Mouse (Mus musculus) hindbrain, embryonic 11.5 days (tissue): ENCODE measurements around the gene Ifitm6. TPM values are rescaled to one million over a fixed set of nuclear protein-coding genes. Genes with fewer than 3 reads are reported as not detected.

ENCODE experiments used
- ATAC-seq: fragments of 200-750 bp; cut with Nextera tagmentation; 2 replicates; pipeline ENCODE4 v1.8.0; 2017; ENCODE audit warnings: mild to moderate bottlenecking, moderate TSS enrichment, moderate library complexity; ENCODE audit not compliant: low FRiP score
- DNase-seq: peaks from one replicate; pipeline ENCODE4 v3.0.0-alpha.2; 2015; ENCODE audit warnings: low spot score
- H3K27ac ChIP-seq: fragments of 300-500 bp; sonication (generic); 2 replicates; pipeline ENCODE4 v1.5.1; 2014; ENCODE audit warnings: mild to moderate bottlenecking, low read depth, low read length
- H3K27me3 ChIP-seq: fragments of 300-500 bp; sonication (generic); 2 replicates; pipeline ENCODE4 v1.6.1; 2014; ENCODE audit warnings: mild to moderate bottlenecking, low read length, moderate library complexity, mixed read lengths; ENCODE audit not compliant: control insufficient read depth, insufficient read depth
- H3K36me3 ChIP-seq: fragments of 300-500 bp; sonication (generic); 2 replicates; pipeline ENCODE4 v1.6.1; 2014; ENCODE audit warnings: mild to moderate bottlenecking, low read length, moderate library complexity, mixed read lengths; ENCODE audit not compliant: control insufficient read depth, insufficient read depth
- H3K4me1 ChIP-seq: fragments of 300-500 bp; sonication (generic); replicated peaks from 2 replicates; pipeline ENCODE4 v1.6.1; 2014; ENCODE audit warnings: low read length, mixed read lengths; ENCODE audit not compliant: control insufficient read depth, insufficient read depth
- H3K4me2 ChIP-seq: fragments of 300-500 bp; sonication (generic); replicated peaks from 2 replicates; pipeline ENCODE4 v1.6.1; 2014; ENCODE audit warnings: mild to moderate bottlenecking, low read depth, low read length
- H3K4me3 ChIP-seq: fragments of 300-500 bp; sonication (generic); 2 replicates; pipeline ENCODE4 v1.5.1; 2014; ENCODE audit warnings: low read depth, low read length
- H3K9ac ChIP-seq: fragments of 300-500 bp; sonication (generic); 2 replicates; pipeline ENCODE4 v1.6.1; 2014; ENCODE audit warnings: low read depth, low read length
- H3K9me3 ChIP-seq: fragments of 300-500 bp; sonication (generic); 2 replicates; pipeline ENCODE4 v1.6.1; 2016; ENCODE audit warnings: low read length; ENCODE audit not compliant: control insufficient read depth
- WGBS: fragments of 180-500 bp; shearing (Covaris S2); extraction: QIAGEN DNeasy Blood & Tissue Kit; methylation state at CpG from one replicate; pipeline ENCODE4 v1.1.7; 2014; 5-methylcytosine and 5-hydroxymethylcytosine counted together
- polyA plus RNA-seq: library from polyadenylated mRNA; unstranded; fragments of >200 nt; fragmentation: Nextera tagmentation; extraction: Ambion mirVana; gene quantifications from 2 replicates; pipeline ENCODE4 v1.2.1, GENCODE M21; 2014

The Ifitm6 gene
- polyA plus RNA-seq, 1 experiment from 2014 or later: not detected

DNA sequence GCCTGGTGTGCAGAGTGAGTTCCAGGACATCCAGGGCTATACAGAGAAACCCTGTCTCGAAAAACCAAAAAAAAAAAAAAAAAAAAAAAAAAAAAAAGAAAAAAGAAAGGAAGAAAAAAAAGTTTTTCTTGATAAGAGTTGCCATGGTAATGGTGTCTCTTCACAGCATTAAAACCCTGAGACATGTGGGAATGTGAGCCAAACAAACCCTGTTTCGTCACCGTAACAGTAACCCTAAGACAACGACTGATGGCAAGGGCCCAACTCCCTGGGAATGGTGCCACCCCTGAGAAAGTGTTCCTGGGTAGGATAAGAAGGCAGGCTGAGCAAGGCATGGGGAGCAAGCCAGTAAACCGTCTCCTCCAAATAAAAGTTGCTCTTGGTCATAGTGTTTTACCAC is 10.8 kb downstream of the Ifitm6 start:
- Histone ChIP-seq H3K4me2 (no peak overlapping the region), H3K4me3 (no peak overlapping the region), H3K27me3 (no peaks in the 10 kb centered on the region), H3K9me3 (no peaks in the 10 kb centered on the region), H3K4me1 (no peaks in the 10 kb centered on the region), H3K9ac (no peak overlapping the region), H3K36me3 (no peaks in the 10 kb centered on the region), H3K27ac (no peak overlapping the region)
- no peak for DNase-seq
- WGBS: 81% methylated on average over 5 of the region's 5 CpGs
- ATAC-seq: no peak

DNA sequence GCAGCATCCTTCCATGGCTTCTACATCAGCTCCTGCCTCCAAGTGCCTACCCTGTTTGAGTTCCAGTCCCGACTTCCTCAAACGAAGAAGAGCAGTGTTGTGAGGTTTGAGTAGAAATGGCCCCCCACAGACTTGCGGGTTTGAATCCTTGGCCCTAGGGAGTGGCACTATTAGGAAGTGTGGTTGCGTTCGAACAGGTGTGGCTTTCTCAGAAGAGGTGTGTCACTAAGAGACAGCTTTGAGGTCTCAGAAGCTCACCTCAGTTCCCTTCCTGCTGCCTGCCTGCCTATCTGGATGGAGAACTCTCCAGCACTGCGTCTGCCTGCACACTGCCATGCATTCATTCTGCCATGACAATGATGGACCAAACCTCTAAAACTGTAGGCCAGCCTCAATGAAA is 11.3 kb downstream of the Ifitm6 start:
- 95% methylated on average over 6 of the region's 6 CpGs for WGBS
- no peak for DNase-seq
- H3K4me2 ChIP-seq: no peak overlapping the region
- H3K9ac ChIP-seq: no peak overlapping the region
- no peaks in the 10 kb centered on the region for H3K27me3 ChIP-seq
- no peak overlapping the region for H3K4me3 ChIP-seq
- H3K9me3 ChIP-seq: no peaks in the 10 kb centered on the region
- no peaks in the 10 kb centered on the region for H3K4me1 ChIP-seq
- no peak overlapping the region for H3K27ac ChIP-seq
- H3K36me3 ChIP-seq: no peaks in the 10 kb centered on the region
- no peak for ATAC-seq

DNA sequence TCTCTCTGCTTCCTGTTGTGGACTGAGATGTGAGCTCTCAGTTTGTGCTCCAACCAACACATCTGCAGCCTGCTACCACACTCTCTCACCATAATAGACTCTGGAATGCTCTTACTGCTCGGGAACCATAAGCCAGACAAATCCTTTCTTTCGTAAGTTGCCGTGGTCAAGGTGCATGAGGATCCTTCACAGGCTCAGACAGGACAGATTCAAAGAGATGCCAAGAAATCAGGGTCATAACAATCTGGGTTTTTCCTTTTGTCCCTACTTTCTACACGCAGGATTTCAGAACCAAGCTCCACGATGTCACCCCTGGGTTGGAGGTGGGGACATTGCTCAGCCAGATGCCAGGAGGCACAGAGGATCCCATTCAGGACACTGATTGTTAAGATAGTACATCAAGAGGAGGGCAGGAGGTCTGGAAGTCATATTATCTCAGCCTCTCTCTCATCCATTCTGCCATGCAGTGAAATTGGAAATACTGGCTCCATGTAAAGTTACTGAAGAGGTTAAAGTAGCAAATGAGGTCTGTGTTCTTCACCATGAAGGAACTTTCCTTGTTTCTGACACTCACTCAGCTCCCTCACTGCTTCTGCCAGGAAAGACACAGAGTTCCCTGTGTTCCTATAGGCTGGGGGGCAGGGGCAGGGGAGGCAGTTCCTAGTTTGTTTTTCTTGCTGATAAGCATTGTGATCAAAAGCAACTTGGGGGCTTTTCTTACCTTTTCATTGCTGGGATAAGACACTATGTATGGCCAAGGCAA is 14.3 kb downstream of the Ifitm6 start:
- ATAC-seq: no peak
- H3K36me3 ChIP-seq: no peaks in the 10 kb centered on the region
- H3K4me3 ChIP-seq: no peak overlapping the region
- WGBS: 89% methylated on average over 5 of the region's 5 CpGs
- no peaks in the 10 kb centered on the region for H3K4me1 ChIP-seq
- no peak overlapping the region for H3K4me2 ChIP-seq
- no peak overlapping the region for H3K9ac ChIP-seq
- no peak for DNase-seq
- no peaks in the 10 kb centered on the region for H3K9me3 ChIP-seq
- H3K27ac ChIP-seq: no peak overlapping the region
- no peaks in the 10 kb centered on the region for H3K27me3 ChIP-seq

DNA sequence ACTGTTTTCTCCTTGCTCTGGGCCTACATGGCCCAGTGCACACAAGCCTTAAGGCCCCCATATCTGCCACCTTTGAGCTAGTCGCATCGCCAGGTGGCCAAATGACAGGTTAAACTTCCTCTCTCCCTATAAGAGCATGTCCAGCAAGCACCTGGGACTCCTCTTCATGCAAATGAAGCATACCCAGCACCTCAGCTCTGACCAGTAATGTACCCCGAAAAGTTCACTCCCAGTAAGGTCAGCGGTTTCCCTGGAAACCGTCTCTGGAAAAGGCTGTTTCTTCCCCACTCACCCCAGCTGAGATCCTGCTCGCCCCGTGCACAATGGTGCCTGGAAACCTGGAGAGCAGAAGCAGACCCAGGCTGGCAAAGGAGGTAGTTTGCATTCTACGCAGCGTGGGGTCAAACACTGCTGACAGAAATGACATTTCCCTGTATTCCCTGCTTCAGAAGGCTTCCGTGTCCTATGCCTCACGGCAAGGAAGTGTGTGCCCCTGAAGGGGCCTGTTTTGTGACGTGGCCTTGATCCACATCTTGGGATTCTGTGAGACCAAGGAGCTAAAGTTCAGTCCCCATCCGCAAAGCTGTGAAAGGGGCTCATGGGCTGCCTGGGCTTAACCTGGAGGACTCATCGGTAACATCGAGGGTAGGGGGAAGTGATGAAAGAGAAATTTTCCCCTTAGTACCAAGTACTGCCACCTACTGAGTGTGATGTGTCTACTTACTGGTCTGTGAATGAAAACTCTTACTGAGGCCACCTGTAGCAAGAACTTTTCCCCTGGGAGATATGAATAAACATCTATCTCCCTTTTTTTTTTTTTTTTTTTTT is 16.6 kb downstream of the Ifitm6 start:
- WGBS: 73% methylated on average over 15 of the region's 15 CpGs

GRCm38 (mm10) chr7:140998853-140999700 is 18.6 kb downstream of the Ifitm6 start:
- H3K27me3 ChIP-seq: no peaks in the 10 kb centered on the region

More for the DNA sequence above, 16.6 kb downstream of the Ifitm6 start:
- no peaks in the 10 kb centered on the region for H3K4me1 ChIP-seq
- ATAC-seq (no peak), DNase-seq (no peak)
- no peak overlapping the region for H3K4me3 ChIP-seq
- H3K36me3 ChIP-seq: no peaks in the 10 kb centered on the region
- no peak overlapping the region for H3K4me2 ChIP-seq
- no peak overlapping the region for H3K9ac ChIP-seq
- H3K9me3 ChIP-seq: no peaks in the 10 kb centered on the region
- no peak overlapping the region for H3K27ac ChIP-seq
- no peaks in the 10 kb centered on the region for H3K27me3 ChIP-seq

GRCm38 (mm10) chr7:140997817-140998216 is 19.9 kb downstream of the Ifitm6 start:
- WGBS: 67% methylated on average over 1 of the region's 1 CpGs
- ATAC-seq: no peak
- no peaks in the 10 kb centered on the region for H3K27me3 ChIP-seq
- H3K36me3 ChIP-seq: no peaks in the 10 kb centered on the region
- H3K4me3 ChIP-seq: no peak overlapping the region
- H3K4me1 ChIP-seq: no peaks in the 10 kb centered on the region
- H3K9ac ChIP-seq: no peak overlapping the region
- no peak overlapping the region for H3K4me2 ChIP-seq
- H3K9me3 ChIP-seq: no peaks in the 10 kb centered on the region
- no peak for DNase-seq
- H3K27ac ChIP-seq: no peak overlapping the region

More at GRCm38 (mm10) chr7:140998853-140999700, 18.6 kb downstream of the Ifitm6 start:
- Histone ChIP-seq H3K27ac (no peak overlapping the region), H3K4me1 (no peaks in the 10 kb centered on the region), H3K9me3 (no peaks in the 10 kb centered on the region), H3K9ac (no peak overlapping the region), H3K36me3 (no peaks in the 10 kb centered on the region), H3K4me3 (no peak overlapping the region), H3K4me2 (no peak overlapping the region)
- 93% methylated on average over 11 of the region's 11 CpGs for WGBS
- ATAC-seq (no peak), DNase-seq (no peak)

DNA sequence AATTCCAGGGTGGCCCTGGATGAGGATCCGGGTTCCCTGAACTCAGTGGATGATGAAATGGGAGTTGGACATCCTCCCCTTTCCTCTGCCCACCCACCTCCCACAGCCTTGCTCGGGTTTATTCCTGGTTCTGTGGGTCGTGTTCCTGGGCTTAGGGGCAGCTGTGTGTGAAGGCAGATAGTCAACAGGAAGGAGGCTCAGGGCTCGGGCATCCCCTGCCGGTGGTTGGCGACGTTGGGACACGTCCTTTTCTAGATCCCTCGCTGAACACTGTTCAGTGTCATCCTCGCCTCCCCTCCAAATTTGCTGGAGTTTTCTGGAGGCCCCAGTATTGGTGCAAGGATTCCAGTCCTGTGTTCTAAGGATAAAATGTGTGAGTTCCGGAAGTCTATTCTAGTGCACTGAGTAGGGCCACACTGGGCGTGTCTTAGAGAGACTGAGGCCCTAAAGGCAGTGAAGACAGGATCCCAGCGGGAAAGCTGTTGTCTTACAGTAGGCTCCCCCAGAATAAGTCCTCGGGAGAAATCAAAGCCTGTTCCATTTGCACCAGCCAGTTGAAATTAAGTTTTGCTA is 26.5 kb downstream of the Ifitm6 start:
- H3K4me1 ChIP-seq: no peaks in the 10 kb centered on the region
- WGBS: 86% methylated on average over 14 of the region's 14 CpGs
- H3K4me2 ChIP-seq: no peak overlapping the region
- no peaks in the 10 kb centered on the region for H3K9me3 ChIP-seq
- ATAC-seq (no peak), DNase-seq (no peak)
- H3K27ac ChIP-seq: no peak overlapping the region
- H3K4me3 ChIP-seq: no peak overlapping the region
- H3K9ac ChIP-seq: no peak overlapping the region
- H3K36me3 ChIP-seq: no peaks in the 10 kb centered on the region
- no peaks in the 10 kb centered on the region for H3K27me3 ChIP-seq

DNA sequence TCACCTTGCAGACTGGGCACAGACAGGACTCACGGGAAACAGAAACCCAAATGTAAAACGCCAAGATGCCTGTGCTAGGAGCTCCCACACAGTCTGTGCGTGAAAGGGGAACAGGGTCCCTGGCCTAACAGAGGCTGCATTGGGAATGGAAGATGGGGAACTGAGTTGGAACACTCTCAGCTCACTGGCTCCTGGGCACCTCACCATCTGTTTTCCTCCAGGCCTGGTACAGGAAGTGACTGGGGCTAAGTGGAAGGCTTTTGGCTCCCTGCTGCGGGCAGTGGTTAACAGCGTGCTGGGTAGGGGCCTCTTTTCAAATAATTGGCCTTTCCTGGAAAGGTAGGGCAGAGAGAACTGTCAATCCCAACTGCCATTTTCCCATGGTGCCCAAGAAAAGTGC is 27.1 kb downstream of the Ifitm6 start:
- no peak for ATAC-seq

More for the DNA sequence above, 27.1 kb downstream of the Ifitm6 start:
- Histone ChIP-seq H3K9me3 (no peaks in the 10 kb centered on the region), H3K4me1 (no peaks in the 10 kb centered on the region), H3K9ac (no peak overlapping the region), H3K27me3 (no peaks in the 10 kb centered on the region), H3K36me3 (no peaks in the 10 kb centered on the region), H3K4me2 (no peak overlapping the region), H3K4me3 (no peak overlapping the region), H3K27ac (no peak overlapping the region)
- no peak for DNase-seq
- 72% methylated on average over 5 of the region's 5 CpGs for WGBS
